Mouse (Mus musculus) cerebellum, postnatal 10 days (tissue): ENCODE data around the gene Chrm2.

Source experiments
- DNase-seq, 2 experiments: peaks; one replicate each; pipeline ENCODE4 v3.0.0; 2021; ENCODE audit warnings: mixed read lengths in 2 of 2

Gene Chrm2

GRCm38 (mm10) chr6:36387612-36388400 is at the start of gene Chrm2:
TSS of gene Chrm2 (plus strand) at chr6:36388084.
- DNase-seq: peak; percentile 55 to 64

DNA sequence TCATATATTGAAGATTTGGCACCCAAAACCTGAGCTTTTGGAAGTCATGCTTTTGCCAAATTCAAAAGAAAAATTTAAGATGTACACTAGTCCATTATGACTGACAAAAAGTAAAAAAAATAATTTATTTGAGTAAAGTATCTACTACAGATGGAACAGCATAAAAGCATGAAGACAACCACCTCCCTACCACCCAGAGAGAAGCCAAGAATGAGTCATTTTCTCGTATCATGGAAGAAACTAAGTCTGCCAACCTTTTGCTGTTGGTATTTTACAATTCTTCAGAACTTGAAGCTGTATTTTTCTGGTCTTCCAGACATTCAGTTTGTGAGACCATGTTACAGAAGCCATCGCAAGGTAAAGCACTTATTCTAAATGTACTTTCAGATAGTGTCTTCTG is 13.9 kb upstream of the Chrm2 start:
- DNase-seq: no peak

DNA sequence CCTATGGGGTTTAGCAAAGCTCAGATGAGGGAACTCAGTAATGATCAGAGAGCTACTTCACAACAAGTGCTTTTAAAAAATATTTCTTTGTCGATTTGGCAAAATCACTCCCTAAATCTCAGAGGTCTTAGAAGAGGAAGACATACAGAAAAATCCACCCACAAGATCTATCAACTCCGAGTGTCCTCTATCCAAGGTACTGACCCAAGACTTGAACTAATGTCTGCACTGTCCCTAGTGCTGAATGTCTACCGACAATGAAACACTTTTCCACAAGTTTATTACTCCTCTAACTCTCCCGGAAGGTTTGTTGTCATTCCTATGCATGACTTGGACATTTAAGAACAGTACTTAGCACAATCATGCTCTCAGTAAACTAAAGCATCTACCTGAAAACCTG is 9.9 kb upstream of the Chrm2 start:
- no peak for DNase-seq

DNA sequence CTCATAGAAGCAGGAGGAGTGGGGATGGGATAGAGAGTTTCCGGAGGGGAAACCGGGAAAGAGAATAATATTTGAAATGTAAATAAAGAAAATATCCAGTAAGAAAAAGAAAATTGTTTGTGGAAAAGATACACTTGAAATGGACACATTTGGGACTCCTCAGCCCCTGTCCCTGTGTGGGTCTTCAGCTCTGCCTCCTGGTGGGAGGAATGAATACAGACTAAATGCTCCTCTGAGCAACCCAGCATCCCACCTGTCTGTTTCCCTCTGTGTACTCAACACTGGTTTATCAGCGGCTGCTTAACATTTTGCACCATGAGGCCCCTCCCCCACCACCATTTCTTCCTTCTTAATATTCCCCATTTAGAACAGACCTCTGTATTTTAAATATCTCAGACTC is 3.8 kb upstream of the Chrm2 start:
- no peak for DNase-seq

DNA sequence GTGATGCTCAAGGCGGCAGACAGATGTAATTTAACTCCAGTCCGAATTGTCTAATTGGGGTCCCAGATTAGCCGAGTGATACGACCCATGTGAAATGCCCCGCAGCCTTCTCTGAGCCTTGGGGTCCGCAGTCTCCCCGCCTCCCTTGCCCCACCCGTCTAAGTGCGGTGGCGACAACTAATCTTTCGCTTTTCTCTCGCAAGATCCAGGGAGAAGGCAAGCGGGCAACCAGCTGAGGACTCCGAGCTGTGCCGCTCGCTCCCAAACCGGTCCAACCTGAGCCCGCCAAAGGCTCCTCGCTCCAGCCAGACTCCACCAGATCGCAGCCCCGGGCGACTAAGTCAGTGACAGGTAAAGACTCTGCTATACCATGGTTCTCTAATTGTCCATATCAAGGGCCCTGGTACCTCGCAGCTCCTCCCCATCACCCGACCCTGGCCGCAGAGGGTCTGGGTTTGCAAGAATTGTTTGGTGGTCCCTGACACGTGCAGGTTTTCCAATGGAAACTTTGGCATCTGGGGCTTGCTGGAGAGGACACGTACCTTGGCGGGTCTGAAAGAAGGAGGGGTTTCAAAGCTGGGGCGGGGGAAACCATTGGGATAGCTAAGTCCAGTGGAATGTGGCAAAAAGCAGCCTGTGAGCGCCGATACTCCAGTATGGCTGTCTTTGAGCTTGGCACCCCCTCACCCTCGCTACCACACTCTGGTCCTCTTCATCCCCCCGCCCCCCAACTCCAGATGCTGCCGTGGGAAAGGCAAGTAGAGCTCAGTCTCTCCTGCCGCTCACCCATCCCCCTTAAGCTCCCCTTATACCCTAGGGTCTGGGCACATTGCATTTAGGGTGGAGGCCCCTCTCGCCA is 746 bp downstream of the Chrm2 start:
- DNase-seq: peak; percentile 46 to 47

DNA sequence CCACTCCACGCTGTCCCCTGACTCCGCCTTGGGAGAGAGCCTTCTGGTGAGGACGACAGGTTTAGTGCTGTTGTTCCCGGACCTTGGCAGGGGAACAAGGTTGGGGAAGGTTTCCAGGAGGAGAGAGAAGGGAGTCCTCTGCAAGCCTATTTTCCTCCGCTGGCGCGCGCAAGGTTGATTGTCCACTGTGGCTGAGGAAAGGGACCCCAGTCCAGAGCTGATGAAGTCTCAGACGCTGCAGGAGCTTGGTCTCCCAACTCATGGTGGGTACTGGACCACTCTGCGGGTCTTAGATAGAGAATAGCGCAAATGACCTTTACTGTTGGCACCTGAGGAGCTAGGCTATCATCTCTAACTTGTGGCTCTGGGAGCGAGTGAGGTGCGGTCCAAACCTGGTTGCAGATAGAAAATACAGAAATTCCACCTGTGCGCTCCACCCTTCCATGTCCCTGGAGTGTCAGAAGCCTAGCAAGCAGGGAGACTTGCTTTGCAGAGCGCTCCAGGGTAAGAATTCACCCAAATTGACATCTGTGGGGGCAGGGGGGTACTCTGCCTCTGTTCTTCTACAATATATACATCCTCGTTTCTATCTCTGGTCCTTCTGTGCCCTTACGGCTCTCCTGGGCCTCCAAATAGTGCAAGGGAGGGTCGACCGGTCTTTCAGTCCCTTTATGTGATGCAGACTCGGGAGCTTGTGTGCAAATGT is 1.5 kb downstream of the Chrm2 start:
- peak; percentile 50 to 54 for DNase-seq

DNA sequence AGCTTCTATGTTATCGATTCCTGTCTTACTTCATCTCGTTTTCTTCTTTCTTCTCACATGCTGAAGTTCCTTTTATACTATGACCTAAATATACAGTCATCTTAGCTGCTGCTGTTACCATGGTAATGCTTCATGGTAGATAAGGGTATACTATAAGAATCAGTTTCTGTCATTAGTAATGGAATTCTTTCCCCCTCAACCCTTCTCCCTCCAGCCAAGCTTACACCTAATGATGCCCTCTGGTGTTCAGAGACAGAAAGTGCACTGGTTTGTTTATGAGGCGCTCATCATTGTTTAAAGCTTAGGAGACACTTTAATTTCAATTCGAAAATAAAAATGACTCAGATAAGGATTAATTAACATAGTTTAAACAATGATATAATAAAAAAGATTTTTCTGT is 5.8 kb downstream of the Chrm2 start:
- peak; percentile 45 to 56 for DNase-seq

GRCm38 (mm10) chr6:36405139-36405538 is 17.3 kb downstream of the Chrm2 start:
- DNase-seq: no peak

DNA sequence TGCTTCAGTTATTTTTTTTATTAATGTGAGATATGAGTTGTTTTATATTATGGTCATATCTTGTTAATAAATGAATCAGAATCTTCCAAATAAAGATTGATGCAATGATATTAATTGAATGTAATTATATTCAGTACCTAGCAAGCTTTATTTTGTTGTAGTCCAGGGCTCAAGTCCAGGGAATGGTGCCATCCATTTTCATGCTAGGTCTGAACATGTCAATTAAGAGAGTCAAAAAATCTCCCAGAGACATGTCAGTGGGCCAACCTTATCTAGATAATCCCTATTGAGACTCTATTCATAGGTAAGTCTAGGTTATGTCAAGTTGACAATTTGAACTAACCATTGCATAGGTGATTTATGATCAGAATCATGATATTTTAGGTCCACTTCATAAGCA is 21.1 kb downstream of the Chrm2 start:
- DNase-seq: peak; percentile 55 to 71

GRCm38 (mm10) chr6:36410057-36410456 is 22.2 kb downstream of the Chrm2 start:
- DNase-seq: no peak

GRCm38 (mm10) chr6:36419716-36420115 is 31.8 kb downstream of the Chrm2 start:
- no peak for DNase-seq

DNA sequence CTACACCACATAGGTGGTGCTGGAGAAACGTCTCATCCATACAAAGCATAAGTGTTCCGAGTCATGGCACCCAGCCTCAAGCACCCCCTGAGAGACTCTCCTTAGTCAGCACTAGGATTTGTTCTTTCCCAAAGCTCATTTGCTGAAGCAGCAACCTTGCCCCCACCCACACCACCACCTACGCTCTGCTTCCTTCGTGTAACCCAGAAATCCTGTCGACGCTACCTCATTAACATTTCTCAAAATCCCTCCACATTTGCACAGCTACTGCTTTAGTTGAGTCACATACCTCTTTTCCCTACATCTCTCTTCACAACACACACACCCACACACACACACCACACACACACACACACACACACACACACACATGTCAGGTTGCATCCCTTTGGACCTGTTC is 50.1 kb downstream of the Chrm2 start:
- no peak for DNase-seq

DNA sequence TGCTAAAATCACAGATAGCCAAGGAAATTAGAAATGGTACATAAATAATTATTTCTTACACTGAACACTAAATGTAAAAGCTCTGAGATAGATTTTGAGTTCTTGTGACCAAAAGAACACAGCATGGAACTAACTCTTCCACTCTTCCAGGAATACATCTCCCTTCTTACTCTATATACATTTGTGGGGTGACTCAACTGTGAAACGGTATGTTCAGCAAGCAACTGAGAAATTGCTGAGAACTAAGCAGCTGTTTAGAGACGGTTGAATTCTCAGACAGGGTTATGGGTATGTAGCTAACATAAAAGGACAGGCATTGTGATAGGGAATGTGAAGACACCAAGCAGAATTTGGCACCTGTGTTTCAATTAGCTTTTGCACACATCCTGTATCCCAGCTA is 51.3 kb downstream of the Chrm2 start:
- no peak for DNase-seq

DNA sequence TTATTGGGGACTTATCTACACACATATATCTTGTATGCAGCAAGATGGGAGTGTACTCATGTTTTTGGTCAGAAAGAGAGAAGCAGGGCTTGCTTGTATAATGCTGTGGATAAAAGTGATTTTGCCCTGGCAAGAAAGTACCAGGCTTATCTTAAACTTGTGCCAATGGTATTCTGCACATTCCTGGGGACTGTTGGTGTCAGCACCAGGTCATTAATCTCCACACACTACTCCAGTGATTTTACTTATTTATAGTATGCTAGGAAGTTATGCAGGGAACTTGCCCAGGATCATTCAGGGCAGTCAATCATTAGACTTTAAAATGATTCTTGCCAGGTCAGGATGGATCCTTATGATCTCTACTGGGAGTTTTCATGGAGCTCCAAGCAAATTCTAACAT is 63.6 kb downstream of the Chrm2 start:
- DNase-seq: no peak

GRCm38 (mm10) chr6:36455071-36455470 is 67.2 kb downstream of the Chrm2 start:
- no peak for DNase-seq

- DNase-seq: no peak
Observed at GRCm38 (mm10) chr6:36457015-36457414, 69.1 kb downstream of the Chrm2 start.

GRCm38 (mm10) chr6:36464008-36464407 is 76.1 kb downstream of the Chrm2 start:
- no peak for DNase-seq

DNA sequence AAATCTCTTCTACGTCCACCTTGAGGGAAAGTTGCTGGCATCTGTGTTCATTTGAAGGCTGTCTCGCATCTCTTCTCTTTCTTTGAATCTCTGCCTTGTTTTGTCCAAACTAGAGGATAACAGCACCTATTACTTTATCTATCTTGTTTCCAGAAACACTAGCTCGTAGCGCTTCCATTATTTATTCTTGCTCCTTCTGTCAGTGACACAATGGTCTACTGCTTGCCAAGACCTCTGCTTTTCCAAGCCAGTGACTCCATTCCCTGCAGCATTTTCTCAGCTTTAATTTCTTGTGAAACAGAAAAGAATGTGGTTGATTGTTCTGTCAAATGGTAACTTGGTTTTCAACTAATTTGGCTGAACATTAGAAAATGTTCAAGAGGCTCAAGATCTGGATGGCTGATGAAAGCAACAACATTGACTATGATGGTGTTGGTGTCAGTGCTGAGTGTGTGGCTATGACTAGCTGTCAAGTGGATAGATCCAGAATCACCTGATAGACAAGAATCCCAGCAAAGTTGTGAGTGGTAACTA is 96.3 kb downstream of the Chrm2 start:
- no peak for DNase-seq

- no peak for DNase-seq
Observed at GRCm38 (mm10) chr6:36507008-36507663, 119.3 kb downstream of the Chrm2 start.

GRCm38 (mm10) chr6:36507946-36508345 is 120.1 kb downstream of the Chrm2 start:
- no peak for DNase-seq

DNA sequence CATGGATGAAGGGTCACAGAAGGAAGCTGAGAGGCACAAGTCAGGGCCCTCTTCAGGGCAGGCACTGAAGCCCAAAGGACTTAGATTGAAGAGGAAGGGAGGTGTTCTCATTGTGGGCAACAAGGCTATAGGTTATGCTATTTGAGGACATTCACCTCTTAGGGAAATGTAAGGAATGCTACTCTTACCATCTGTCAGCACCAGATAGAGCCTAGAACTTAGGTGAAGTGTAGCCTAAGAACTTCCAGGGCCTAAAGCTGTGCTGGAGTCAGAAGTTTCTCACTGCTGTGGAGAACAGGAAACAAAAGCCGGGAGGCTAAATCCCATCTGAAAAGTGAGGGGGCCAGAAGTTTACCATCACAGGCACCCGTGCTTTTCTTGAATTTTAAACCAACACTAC is 120.6 kb downstream of the Chrm2 start:
- DNase-seq: no peak

DNA sequence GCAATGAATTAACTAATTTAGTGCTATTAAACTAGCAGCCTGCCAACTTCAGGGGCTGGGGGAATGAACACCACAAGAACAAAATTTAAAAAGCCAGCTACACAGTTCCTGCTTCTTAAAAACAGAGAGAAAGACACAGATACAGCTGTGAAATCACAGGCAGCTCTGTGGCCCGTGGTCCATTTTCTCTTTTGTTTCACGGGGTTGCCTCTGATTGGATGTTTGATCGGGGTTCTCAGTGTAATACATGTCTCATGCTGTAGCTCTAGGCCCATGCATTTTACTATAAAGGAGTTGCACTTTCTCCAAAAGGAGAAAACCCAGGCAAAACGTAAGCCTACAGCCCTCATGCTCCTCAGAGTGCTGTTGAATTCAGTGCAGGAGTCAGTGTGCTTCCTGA is 128.6 kb downstream of the Chrm2 start:
- no peak for DNase-seq

GRCm38 (mm10) chr6:36517242-36517641 is 129.4 kb downstream of the Chrm2 start:
- no peak for DNase-seq
